Mouse (Mus musculus) stomach, embryonic 14.5 days (tissue): Measurements from ENCODE around the gene Herc3. TPM values are rescaled to one million over a fixed set of nuclear protein-coding genes. Genes with fewer than 3 reads are reported as not detected.

ENCODE experiments used
- polyA plus RNA-seq: library from polyadenylated mRNA; unstranded; fragments of >200 nt; fragmentation: Nextera tagmentation; extraction: Ambion mirVana; gene quantifications from 2 replicates; pipeline ENCODE4 v1.2.1, GENCODE M21; 2014

Herc3 gene
- polyA plus RNA-seq, 1 experiment from 2014 or later = 13.2 TPM

Other genes starting within 250 kb of the Herc3 start
- gene Abcg2, start 246.9 kb upstream of the Herc3 start, polyA plus RNA-seq = 52.2 and 53.0 TPM in 2 replicates
- 7.9 and 8.4 TPM in 2 replicates for gene Nap1l5, start 75.6 kb downstream of the Herc3 start, polyA plus RNA-seq
- gene Fam13a, start 193.1 kb downstream of the Herc3 start, polyA plus RNA-seq = 10.5 and 11.8 TPM in 2 replicates